Mouse (Mus musculus): ENCODE results near the gene Col23a1. TPM values are rescaled to one million over a fixed set of nuclear protein-coding genes. Genes with fewer than 3 reads are reported as not detected.

Gene Col23a1
- total RNA-seq, 1 experiment from 2014 or later, result 0.25 TPM

DNA sequence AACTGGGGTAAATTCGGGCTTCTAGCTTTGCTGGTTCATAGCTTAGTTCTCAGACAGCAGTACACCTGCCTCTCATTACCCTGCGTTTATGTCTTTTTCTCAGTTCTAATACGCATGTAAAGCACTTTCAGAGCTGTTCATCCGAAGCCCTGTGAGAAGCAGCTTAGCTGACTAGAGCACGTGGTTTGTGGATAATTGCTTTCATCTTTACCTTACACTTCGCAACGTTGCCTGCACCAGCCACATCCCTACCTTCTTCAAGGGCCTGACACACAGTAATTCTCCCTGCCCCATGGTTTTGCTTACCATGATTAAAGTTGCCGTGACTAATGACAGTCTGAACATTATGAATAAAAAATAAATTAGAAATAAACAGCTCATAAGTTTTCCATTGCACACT, 22.1 kb downstream of the Col23a1 start:
- no peak for ATAC-seq (replicated peaks in 1 of 2; ENCODE audit: insufficient read depth in 1 of 2, low FRiP score in 2 of 2, low TSS enrichment in 1 of 2, low read depth in 1 of 2, poor library complexity in 2 of 2, severe bottlenecking in 2 of 2)

DNA sequence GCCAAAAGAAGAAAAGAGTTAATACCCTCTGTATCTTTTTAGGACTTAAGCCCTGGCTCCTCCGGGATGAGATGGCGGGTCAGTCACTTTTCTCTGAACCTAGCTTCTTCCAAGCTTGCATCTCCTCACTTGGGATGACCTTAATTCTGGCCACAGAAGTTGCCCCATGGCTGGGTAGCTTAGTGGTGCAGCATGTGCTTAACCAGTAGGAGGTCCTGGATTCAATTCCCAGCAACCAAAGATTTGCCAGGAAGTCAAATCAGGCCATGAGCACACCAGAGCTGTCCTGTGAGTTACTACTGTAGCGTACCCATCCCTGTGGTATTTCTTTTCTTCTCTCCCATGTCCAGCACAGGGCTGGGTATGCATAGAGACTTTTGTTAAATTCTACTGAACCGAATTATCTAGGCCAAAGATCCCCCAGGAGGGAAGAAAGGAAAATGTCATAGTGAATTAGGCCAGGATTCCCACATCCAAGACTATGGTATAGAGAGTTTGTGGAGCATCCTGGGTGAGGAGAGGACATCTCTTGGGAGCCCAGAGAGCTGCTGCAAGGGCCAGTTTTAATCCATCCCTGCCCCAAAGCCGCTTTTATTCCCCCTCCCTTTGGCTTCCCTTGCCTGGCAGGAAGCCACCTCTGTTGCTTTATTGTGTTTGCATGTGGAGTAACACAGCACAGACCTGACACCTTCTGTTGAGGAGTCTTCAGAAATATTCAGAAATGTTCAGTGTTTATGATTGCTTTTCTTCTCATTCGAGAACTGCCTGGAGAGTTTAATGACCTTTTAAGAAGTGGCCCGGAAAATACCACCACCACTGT, 26.5 kb downstream of the Col23a1 start:
- ATAC-seq (replicated peaks in 1 of 2; ENCODE audit: insufficient read depth in 1 of 2, low FRiP score in 2 of 2, low TSS enrichment in 1 of 2, low read depth in 1 of 2, poor library complexity in 2 of 2, severe bottlenecking in 2 of 2), result no peak

DNA sequence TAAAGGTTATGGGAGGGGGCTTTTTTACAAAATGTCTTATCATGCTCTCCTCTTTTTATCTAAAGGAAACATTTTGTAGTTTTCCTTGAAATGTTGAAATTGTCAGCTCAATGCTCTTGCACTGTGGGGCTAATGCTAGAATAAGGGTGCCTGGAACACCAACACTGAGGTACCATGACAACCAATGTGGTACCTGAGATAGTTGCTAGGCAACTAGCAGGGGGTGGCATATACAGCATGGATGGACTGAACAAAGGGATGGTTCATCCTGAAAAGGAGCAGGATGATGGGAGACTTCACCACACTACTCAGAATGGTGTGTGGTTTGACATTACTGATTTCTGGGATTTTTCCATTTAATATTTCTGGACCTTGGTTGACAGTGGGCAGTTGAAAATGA, 30.9 kb downstream of the Col23a1 start:
- ATAC-seq (replicated peaks in 1 of 2; ENCODE audit: insufficient read depth in 1 of 2, low FRiP score in 2 of 2, low TSS enrichment in 1 of 2, low read depth in 1 of 2, poor library complexity in 2 of 2, severe bottlenecking in 2 of 2), result no peak

DNA sequence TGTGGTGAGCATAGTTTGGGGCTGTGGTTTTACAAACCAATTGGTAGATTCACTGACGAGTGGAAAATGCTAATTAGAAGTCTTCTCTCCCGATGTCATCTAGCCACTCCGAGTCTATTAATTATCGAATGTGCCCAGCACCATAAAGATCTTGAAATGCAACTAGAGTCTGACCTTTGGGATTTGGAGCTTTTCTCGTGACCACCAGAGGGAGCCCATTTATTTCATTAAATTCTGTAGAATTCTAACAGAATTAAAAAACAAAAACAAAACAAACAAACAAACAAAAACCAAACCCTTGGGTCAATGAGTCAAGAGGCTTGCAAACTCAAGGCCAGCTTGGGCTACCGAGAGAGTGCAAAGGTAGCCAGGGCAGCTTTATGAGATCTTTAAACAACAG, 37.2 kb downstream of the Col23a1 start:
- ATAC-seq (replicated peaks in 1 of 2; ENCODE audit: insufficient read depth in 1 of 2, low FRiP score in 2 of 2, low TSS enrichment in 1 of 2, low read depth in 1 of 2, poor library complexity in 2 of 2, severe bottlenecking in 2 of 2), result no peak

DNA sequence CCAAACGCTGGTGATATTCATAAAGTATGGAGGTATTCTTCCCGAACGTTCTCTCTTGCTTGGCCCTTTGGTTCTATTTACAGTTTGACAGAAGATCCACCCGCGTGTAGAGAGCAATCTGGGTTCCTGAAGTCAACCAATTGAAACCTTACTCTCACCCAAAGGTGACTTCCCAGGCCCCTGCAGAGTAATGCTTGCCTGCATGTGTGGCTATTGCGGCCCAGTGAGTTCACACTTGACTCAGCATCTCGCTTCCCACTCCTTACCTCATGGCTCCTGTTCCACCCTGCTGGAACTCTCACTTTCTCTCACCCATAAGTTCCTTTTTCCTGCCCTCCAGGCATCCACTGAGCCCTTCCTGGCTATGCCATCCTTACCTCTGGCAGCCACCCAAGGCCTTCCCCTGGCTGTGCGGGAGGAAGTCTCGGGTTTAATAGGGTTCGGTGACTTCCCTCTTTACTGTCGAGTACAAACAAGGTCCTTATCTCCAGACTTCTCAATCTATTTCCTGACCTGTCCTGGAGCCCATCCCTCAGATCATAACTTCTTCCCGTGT, 38.7 kb downstream of the Col23a1 start:
- peak; percentile 67 to 76 for ATAC-seq (replicated peaks in 1 of 2; ENCODE audit: insufficient read depth in 1 of 2, low FRiP score in 2 of 2, low TSS enrichment in 1 of 2, low read depth in 1 of 2, poor library complexity in 2 of 2, severe bottlenecking in 2 of 2)

DNA sequence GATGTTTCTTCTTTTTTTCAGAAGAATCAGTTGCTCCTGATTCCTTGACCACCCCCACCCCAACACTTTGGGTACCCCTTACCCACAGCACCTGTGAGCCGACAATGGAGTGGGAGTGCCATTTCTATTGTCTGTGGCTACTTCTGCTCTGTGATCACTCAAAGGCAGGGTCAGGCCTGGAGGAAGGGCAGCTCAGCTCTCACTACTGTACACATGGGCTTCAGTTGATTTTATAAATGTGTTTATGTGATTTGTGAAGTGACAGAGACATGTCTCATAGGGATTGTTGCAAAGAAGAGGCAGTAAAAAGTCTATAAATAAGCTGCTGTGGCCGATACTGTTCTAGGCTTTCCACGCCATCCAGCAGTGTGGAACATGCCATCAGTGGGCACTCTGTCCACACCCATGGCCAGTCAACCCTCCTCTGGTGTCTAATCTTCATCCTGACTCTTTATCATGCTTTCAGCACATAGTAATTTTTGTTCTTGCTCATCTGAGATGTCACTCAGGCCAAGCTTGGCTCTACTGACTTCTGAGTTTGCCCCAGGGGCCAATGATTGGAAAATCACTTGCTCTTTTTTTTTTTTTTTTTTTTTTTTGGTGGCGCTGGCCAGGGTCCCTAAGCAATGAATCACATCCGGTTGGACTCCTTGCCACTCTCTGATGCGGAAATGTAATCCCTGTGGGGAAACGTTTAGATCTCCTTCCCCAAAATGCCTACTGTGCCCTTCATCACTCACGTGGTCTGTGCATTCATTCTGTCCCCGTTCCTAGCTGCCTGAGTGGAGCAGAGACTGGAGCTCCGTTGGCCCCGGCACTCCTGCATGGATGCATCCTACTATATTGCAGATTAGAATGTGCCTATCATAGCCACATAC, 40.4 kb downstream of the Col23a1 start:
- ATAC-seq (replicated peaks in 1 of 2; ENCODE audit: insufficient read depth in 1 of 2, low FRiP score in 2 of 2, low TSS enrichment in 1 of 2, low read depth in 1 of 2, poor library complexity in 2 of 2, severe bottlenecking in 2 of 2), result no peak

DNA sequence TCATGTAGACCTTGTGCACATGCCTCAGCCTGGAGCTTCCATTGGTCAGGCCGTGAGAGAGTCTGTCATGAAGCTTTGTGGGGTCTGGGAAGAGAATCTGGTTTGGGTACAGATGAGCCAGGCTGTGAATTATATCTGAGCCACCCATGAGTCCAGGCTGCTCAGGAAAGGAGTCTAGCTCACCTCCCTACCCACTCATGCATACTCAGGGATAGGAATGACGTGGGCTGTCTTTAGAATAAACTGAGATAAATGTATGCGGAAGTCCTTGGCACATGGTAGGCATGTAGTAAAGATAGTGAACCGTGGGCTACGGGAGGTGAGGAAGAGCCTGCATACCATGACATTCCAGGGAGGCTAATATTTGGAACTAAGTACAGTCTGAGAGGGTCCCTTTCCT, 44.3 kb downstream of the Col23a1 start:
- ATAC-seq (replicated peaks in 1 of 2; ENCODE audit: insufficient read depth in 1 of 2, low FRiP score in 2 of 2, low TSS enrichment in 1 of 2, low read depth in 1 of 2, poor library complexity in 2 of 2, severe bottlenecking in 2 of 2), result no peak

DNA sequence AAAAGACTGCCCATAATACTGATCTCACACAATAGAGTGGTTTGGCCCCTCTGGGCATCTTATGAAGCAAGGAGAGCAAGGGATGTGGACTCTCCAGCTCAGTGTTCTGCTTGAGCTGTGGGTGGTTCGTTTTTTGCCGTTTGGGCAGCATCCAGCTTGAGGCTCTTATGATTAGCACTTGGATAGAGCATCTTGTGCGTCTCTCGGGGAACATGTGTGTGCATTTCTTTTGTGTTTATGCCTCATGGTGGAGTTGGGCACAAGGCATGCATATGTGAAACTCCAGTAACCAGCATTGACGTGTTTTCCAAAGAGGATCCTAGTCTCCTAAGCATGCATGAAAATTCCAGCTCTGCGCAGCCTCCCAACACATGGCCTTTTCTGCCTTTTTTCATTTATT, 47.9 kb downstream of the Col23a1 start:
- ATAC-seq (replicated peaks in 1 of 2; ENCODE audit: insufficient read depth in 1 of 2, low FRiP score in 2 of 2, low TSS enrichment in 1 of 2, low read depth in 1 of 2, poor library complexity in 2 of 2, severe bottlenecking in 2 of 2), result no peak

DNA sequence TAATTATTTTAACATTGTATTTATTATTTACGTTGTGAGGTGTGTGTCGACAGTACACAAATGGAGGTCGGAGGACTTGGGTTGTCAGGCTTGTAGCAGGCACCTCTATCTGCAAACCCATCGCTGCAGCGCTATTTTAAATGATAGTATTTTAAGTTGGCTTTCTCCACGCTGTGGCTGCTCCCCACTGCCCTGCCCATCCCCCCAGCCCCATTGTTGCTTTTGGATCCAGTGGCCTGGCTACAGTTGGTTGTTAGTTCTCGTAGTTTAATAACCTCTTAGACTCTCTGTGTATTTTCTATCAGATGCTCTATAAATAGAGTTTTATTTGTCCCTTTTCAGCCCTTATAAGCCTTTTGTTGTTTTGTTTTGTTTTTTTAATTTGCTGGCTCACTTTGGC, 48.7 kb downstream of the Col23a1 start:
- no peak for ATAC-seq (replicated peaks in 1 of 2; ENCODE audit: insufficient read depth in 1 of 2, low FRiP score in 2 of 2, low TSS enrichment in 1 of 2, low read depth in 1 of 2, poor library complexity in 2 of 2, severe bottlenecking in 2 of 2)

DNA sequence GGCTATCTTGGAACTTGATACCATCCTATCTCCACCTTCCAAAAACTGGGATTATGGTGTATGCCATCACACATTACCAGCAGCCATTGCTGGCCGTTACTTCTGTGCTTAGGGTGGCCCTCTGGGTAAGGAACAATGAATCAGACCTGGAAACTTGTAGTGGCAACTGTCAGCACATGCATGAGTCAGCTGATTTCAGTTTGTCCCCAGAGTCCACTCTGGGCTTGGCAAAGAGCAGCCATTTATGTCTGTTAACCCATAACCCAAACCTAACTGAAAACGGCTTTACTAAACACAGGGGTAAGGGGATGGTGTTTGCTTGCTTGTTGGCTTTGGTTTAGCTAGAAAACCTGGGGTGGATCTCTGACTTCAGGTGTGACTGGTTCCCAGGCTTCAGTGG, 51.4 kb downstream of the Col23a1 start:
- no peak for ATAC-seq (replicated peaks in 1 of 2; ENCODE audit: insufficient read depth in 1 of 2, low FRiP score in 2 of 2, low TSS enrichment in 1 of 2, low read depth in 1 of 2, poor library complexity in 2 of 2, severe bottlenecking in 2 of 2)

DNA sequence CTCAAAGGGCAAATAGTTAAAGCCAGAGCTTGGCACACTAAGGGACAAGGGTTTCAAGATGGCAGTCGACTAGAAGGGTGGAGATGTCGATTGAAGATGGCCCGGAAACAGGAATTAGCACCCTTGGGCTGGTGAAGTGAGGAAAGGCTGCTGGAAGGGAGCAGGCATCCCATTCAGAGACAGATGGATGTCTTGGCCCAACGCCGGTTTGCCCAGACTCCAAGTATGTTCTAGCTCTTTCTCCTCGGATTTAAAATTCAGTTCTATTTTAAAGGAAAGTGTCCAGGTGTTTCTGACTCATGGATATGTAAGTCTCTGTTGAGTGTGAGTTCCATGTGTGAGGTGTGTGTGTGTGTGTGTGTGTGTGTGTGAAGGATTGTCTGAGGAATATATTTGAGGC, 53.1 kb downstream of the Col23a1 start:
- ATAC-seq (replicated peaks in 1 of 2; ENCODE audit: insufficient read depth in 1 of 2, low FRiP score in 2 of 2, low TSS enrichment in 1 of 2, low read depth in 1 of 2, poor library complexity in 2 of 2, severe bottlenecking in 2 of 2), result no peak

DNA sequence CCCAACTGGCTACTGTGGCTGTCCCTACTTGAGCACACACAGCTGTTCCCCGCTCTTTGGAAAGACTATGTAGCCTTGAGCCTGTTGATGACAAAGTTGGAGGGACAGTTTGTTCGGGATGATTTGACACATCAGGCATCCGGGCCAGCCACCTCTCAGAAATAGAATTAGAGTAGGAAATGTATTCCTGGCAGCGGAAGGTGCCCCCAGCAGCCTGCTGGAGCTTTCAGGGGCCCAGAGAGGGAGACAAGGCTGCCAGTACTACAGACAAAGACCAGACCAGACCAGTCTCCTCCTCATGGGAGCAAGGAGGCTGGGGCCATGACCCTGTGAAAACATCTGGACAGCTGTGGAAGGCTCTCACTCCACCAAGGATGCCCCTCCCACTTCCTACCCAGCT, 53.6 kb downstream of the Col23a1 start:
- ATAC-seq (replicated peaks in 1 of 2; ENCODE audit: insufficient read depth in 1 of 2, low FRiP score in 2 of 2, low TSS enrichment in 1 of 2, low read depth in 1 of 2, poor library complexity in 2 of 2, severe bottlenecking in 2 of 2), result no peak

DNA sequence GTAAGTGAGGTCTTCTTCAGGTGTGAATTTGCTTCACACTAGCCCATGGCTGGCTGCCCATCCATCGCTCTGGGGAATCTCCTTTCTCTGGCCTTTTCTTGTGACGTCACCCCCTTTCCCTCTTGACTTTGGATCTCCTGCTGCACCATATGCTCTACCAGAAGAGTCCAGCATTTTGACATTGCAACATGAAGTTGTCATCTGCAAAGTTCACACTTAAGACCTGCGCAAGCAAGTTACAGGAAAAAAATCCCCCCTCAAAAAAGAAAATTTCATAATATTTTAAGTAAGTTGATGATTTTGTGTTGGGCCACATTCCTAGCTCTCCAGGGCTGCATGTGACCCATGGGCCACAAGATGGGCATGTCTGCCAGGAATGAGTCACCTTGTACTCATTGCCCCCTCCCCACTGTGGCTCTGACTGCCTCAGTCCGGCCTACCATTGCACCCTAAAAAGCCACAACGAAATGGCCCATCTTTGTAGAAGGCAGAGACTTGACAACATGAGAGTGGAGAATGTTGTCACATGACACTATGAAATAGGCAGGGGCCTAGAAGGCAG, 54.1 kb downstream of the Col23a1 start:
- ATAC-seq (replicated peaks in 1 of 2; ENCODE audit: insufficient read depth in 1 of 2, low FRiP score in 2 of 2, low TSS enrichment in 1 of 2, low read depth in 1 of 2, poor library complexity in 2 of 2, severe bottlenecking in 2 of 2), result no peak

DNA sequence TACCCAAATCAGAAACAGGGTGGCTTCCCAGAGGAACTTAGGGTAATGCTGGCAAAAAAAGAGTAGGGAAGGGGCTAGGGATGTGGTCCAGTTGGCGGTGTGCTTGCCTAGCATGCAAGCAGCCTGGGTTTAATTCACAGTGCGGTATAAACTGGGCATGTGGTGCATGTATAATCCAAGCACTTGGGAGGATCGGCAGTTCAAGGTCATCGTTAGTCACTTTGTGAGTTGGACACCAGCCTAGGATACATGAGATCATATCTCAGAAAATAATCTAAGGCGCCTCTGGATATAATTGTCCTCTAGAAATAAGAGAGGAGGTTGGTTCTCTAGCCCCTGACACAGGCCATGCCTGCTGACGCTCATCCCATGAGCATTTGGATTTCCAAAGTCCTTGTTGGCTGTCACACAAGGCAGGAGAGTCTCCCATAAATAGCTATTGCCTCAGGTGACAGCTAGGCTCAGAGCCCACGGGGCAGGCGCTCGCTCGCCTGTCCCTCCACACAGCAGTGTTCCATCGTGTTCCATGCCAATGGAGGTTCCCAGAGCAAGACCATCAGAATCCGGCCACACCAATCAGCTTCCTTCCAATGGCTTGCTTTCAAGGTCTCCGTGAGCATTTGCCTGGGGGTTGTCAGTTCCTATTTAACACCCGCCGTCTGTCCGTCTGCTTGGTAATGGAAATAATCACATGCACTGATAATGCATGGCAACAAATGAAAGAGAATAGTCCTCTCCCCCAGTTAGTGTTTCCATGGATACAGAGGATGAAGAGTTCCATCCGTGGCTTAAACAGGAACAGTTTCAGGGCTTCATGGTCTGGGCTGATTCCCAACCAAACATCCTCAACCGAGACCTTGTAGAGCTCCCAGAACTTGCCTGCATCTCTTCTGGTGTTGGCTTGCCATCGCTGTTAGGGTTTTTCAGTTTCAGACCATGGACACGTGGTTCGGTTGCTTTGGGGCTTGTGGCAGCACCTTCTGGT, 56.1 kb downstream of the Col23a1 start:
- ATAC-seq (replicated peaks in 1 of 2; ENCODE audit: insufficient read depth in 1 of 2, low FRiP score in 2 of 2, low TSS enrichment in 1 of 2, low read depth in 1 of 2, poor library complexity in 2 of 2, severe bottlenecking in 2 of 2), result no peak

DNA sequence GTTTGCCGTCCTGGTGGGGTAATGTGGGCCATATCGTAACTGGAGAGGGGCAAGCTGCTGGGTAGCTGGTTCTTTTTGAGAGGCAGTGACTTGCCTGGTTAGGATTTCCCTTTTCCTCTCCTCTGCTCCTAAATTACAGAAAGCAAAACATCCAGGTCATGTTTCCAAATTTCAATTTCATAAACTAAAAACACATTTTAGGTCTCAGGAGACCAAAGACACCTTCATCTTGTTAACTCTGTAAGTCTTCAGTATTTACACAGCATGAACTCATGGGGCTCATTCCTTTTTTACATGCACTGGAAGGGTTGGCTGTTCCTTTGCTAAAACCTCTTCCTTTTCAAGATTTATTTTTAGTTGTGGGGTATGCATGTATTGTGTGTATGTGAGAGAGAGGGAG, 58.0 kb downstream of the Col23a1 start:
- no peak for ATAC-seq (replicated peaks in 1 of 2; ENCODE audit: insufficient read depth in 1 of 2, low FRiP score in 2 of 2, low TSS enrichment in 1 of 2, low read depth in 1 of 2, poor library complexity in 2 of 2, severe bottlenecking in 2 of 2)

DNA sequence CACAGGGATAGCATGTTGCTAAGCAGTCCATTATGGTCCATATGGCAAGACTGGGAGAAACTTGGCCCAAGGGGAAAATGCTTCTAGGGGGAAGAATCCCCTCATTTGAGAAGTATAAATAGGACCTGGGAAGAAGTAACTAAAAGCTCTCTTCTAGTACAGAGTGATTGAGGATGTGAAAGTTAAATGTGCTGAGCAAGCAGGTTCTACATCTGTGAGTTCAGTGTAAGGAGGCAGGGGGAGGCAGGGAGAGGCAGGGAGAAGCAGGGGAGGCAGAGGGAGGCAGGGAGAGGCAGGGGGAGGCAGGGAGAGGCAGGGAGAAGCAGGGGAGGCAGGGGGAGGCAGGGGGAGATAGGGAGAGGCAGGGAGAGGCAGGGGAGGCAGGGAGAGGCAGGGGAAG, 59.9 kb downstream of the Col23a1 start:
- ATAC-seq (replicated peaks in 1 of 2; ENCODE audit: insufficient read depth in 1 of 2, low FRiP score in 2 of 2, low TSS enrichment in 1 of 2, low read depth in 1 of 2, poor library complexity in 2 of 2, severe bottlenecking in 2 of 2), result no peak

DNA sequence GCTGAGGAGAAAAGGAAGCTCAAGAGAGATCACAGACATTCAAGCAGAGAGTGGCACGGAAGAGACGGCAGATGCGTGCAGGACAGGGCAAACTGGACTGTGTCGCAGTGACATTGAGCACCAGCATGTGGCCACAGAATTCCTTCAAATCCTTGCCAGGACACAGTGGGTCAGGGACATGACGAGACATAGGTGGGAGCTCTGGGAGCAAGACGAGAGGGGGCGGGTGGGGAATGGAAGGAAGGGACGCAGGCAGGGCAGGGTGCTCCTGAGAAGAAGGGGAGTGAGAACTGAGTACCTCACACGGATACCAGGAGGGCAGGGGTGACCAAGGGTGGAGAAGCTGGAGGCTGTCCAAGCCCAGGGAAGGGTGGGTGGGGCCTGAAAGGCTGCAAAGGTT, 61.4 kb downstream of the Col23a1 start:
- no peak for ATAC-seq (replicated peaks in 1 of 2; ENCODE audit: insufficient read depth in 1 of 2, low FRiP score in 2 of 2, low TSS enrichment in 1 of 2, low read depth in 1 of 2, poor library complexity in 2 of 2, severe bottlenecking in 2 of 2)
